Mouse (Mus musculus) heart, postnatal 0 days (tissue): ENCODE measurements around the gene Ints3.

Source experiments
- CTCF ChIP-seq: IDR thresholded peaks from 2 replicates; pipeline ENCODE4 v1.5.1; 2016; ENCODE audit warnings: antibody characterized with exemption, control low read depth, low read depth
- EP300 ChIP-seq: IDR thresholded peaks from 2 replicates; pipeline ENCODE4 v1.6.1; 2016; ENCODE audit warnings: antibody characterized with exemption, low read depth

GRCm38 (mm10) chr3:90395629-90396028 lies 37.8 kb downstream of the Ints3 start:
- TF ChIP-seq CTCF = no peak
- no peak for TF ChIP-seq EP300
